Mouse (Mus musculus) neural tube, embryonic 12.5 days (tissue): ENCODE results near the gene Zfp428. TPM values are rescaled to one million over a fixed set of nuclear protein-coding genes. Genes with fewer than 3 reads are reported as not detected.

Experiments
- ATAC-seq: fragments of 200-750 bp; cut with Nextera tagmentation; 2 replicates; pipeline ENCODE4 v1.8.0; 2017; ENCODE audit warnings: low read depth, mild to moderate bottlenecking, moderate TSS enrichment, moderate library complexity; ENCODE audit not compliant: low FRiP score
- H3K27ac ChIP-seq: fragments of 300-500 bp; sonication (generic); 2 replicates; pipeline ENCODE4 v1.5.1; 2016
- H3K27me3 ChIP-seq: fragments of 300-500 bp; sonication (generic); replicated peaks from 2 replicates; pipeline ENCODE4 v1.6.1; 2016; ENCODE audit warnings: mild to moderate bottlenecking
- H3K36me3 ChIP-seq: fragments of 300-500 bp; sonication (generic); 2 replicates; pipeline ENCODE4 v1.6.1; 2016; ENCODE audit warnings: mild to moderate bottlenecking
- H3K4me1 ChIP-seq: fragments of 300-500 bp; sonication (generic); 2 replicates; pipeline ENCODE4 v1.6.1; 2016
- H3K4me2 ChIP-seq: fragments of 300-500 bp; sonication (generic); replicated peaks from 2 replicates; pipeline ENCODE4 v1.6.1; 2016; ENCODE audit warnings: mild to moderate bottlenecking
- H3K4me3 ChIP-seq: fragments of 300-500 bp; sonication (generic); 2 replicates; pipeline ENCODE4 v1.5.1; 2016
- H3K9ac ChIP-seq: fragments of 300-500 bp; sonication (generic); 2 replicates; pipeline ENCODE4 v1.6.1; 2016; ENCODE audit warnings: mild to moderate bottlenecking
- H3K9me3 ChIP-seq: fragments of 300-500 bp; sonication (generic); 2 replicates; pipeline ENCODE4 v1.6.1; 2016; ENCODE audit warnings: mild to moderate bottlenecking
- WGBS: fragments of 180-500 bp; shearing (Covaris S2); methylation state at CpG from one replicate; pipeline ENCODE4 v1.1.7; 2016; 5-methylcytosine and 5-hydroxymethylcytosine counted together
- polyA plus RNA-seq: library from polyadenylated mRNA; unstranded; fragments of >200 nt; fragmentation: Nextera tagmentation; extraction: Ambion mirVana; gene quantifications from 2 replicates; pipeline ENCODE4 v1.2.1, GENCODE M21; 2016

The Zfp428 gene
- 172 and 176 TPM in 2 replicates for polyA plus RNA-seq

GRCm38 (mm10) chr7:24506838-24507725 is at the start of gene Zfp428:
Zfp428 (plus strand) TSS chr7:24507006.
- Histone ChIP-seq H3K27ac (peak within 1 kb of the TSS; percentile 100), H3K9ac (peak within 1 kb of the TSS; percentile 95), H3K9me3 (no peaks in the 10 kb centered on the region), H3K4me3 (peak within 1 kb of the TSS; percentile 55), H3K36me3 (peaks cover 28% of the 10 kb centered on the region), H3K4me1 (peaks cover 35% of the 10 kb centered on the region), H3K4me2 (peak within 1 kb of the TSS; percentile 79), H3K27me3 (no peaks in the 10 kb centered on the region)
- under 1% methylated on average over 84 of the region's 84 CpGs for WGBS
- ATAC-seq: peak; percentile 90

- H3K27ac ChIP-seq: no peak overlapping the region
- H3K9me3 ChIP-seq: no peaks in the 10 kb centered on the region
- no peaks in the 10 kb centered on the region for H3K27me3 ChIP-seq
- no peak for ATAC-seq
- H3K4me1 ChIP-seq: peaks cover 7% of the 10 kb centered on the region
- 68% methylated on average over 10 of the region's 10 CpGs for WGBS
- no peak overlapping the region for H3K4me3 ChIP-seq
- no peaks in the 10 kb centered on the region for H3K36me3 ChIP-seq
- no peak overlapping the region for H3K4me2 ChIP-seq
- no peak overlapping the region for H3K9ac ChIP-seq
Measured at GRCm38 (mm10) chr7:24457726-24458370, 49.0 kb upstream of the Zfp428 start.

GRCm38 (mm10) chr7:24459440-24459839 is 47.4 kb upstream of the Zfp428 start:
- Histone ChIP-seq H3K27me3 (no peaks in the 10 kb centered on the region), H3K9ac (no peak overlapping the region), H3K4me2 (no peak overlapping the region), H3K4me3 (no peak overlapping the region), H3K27ac (no peak overlapping the region), H3K4me1 (peaks cover 11% of the 10 kb centered on the region), H3K9me3 (no peaks in the 10 kb centered on the region), H3K36me3 (no peaks in the 10 kb centered on the region)
- 85% methylated on average over 5 of the region's 5 CpGs for WGBS
- ATAC-seq: no peak

GRCm38 (mm10) chr7:24459843-24460242 is 47.0 kb upstream of the Zfp428 start:
- no peaks in the 10 kb centered on the region for H3K27me3 ChIP-seq
- ATAC-seq: no peak
- no peaks in the 10 kb centered on the region for H3K9me3 ChIP-seq
- H3K4me2 ChIP-seq: no peak overlapping the region
- H3K27ac ChIP-seq: no peak overlapping the region
- H3K9ac ChIP-seq: no peak overlapping the region
- no peak overlapping the region for H3K4me3 ChIP-seq
- no peaks in the 10 kb centered on the region for H3K36me3 ChIP-seq
- WGBS: 58% methylated on average over 3 of the region's 3 CpGs
- H3K4me1 ChIP-seq: peaks cover 11% of the 10 kb centered on the region

GRCm38 (mm10) chr7:24461376-24462051 is 45.3 kb upstream of the Zfp428 start:
- Histone ChIP-seq H3K27ac (no peak overlapping the region), H3K9ac (no peak overlapping the region), H3K4me2 (no peak overlapping the region), H3K27me3 (no peaks in the 10 kb centered on the region), H3K36me3 (no peaks in the 10 kb centered on the region), H3K4me1 (peaks cover 11% of the 10 kb centered on the region), H3K4me3 (no peak overlapping the region), H3K9me3 (no peaks in the 10 kb centered on the region)
- no peak for ATAC-seq
- WGBS: 68% methylated on average over 14 of the region's 14 CpGs

- Histone ChIP-seq H3K27ac (no peak within 1 kb of the TSS), H3K9me3 (no peaks in the 10 kb centered on the region), H3K27me3 (no peaks in the 10 kb centered on the region), H3K4me1 (peaks cover 11% of the 10 kb centered on the region), H3K36me3 (no peaks in the 10 kb centered on the region), H3K4me3 (no peak within 1 kb of the TSS), H3K9ac (no peak within 1 kb of the TSS), H3K4me2 (peak within 1 kb of the TSS; percentile 42)
- WGBS: 9% methylated on average over 27 of the region's 27 CpGs
- peak; percentile 63 for ATAC-seq
Measured at GRCm38 (mm10) chr7:24462388-24463319, 44.2 kb upstream of the Zfp428 start, which contains the start of gene Plaur. Plaur (plus strand) TSS chr7:24462484.

GRCm38 (mm10) chr7:24466835-24467234 is 40.0 kb upstream of the Zfp428 start:
- Histone ChIP-seq H3K4me3 (no peak overlapping the region), H3K9me3 (0 out of 2 replicates have a peak, but pooled peaks cover 3% of the 10 kb centered on the region), H3K9ac (no peak overlapping the region), H3K36me3 (no peaks in the 10 kb centered on the region), H3K27ac (no peak overlapping the region), H3K4me1 (peaks cover 11% of the 10 kb centered on the region), H3K27me3 (no peaks in the 10 kb centered on the region), H3K4me2 (no peak overlapping the region)
- no peak for ATAC-seq
- WGBS: 93% methylated on average over 6 of the region's 6 CpGs

GRCm38 (mm10) chr7:24467886-24468285 is 38.9 kb upstream of the Zfp428 start:
- H3K27me3 ChIP-seq: no peaks in the 10 kb centered on the region
- no peak for ATAC-seq
- H3K36me3 ChIP-seq: no peaks in the 10 kb centered on the region
- H3K4me2 ChIP-seq: no peak overlapping the region
- H3K4me3 ChIP-seq: no peak overlapping the region
- peaks cover 4% of the 10 kb centered on the region; the same call in 1 of the 2 replicates for H3K4me1 ChIP-seq
- WGBS: 83% methylated on average over 5 of the region's 5 CpGs
- H3K27ac ChIP-seq: no peak overlapping the region
- H3K9me3 ChIP-seq: 0 out of 2 replicates have a peak, but pooled peaks cover 3% of the 10 kb centered on the region
- no peak overlapping the region for H3K9ac ChIP-seq

GRCm38 (mm10) chr7:24469126-24469525 is 37.7 kb upstream of the Zfp428 start:
- ATAC-seq: no peak
- 81% methylated on average over 3 of the region's 3 CpGs for WGBS
- H3K9ac ChIP-seq: no peak overlapping the region

GRCm38 (mm10) chr7:24470356-24470755 is 36.5 kb upstream of the Zfp428 start:
- ATAC-seq: no peak
- Histone ChIP-seq H3K4me1 (no peaks in the 10 kb centered on the region), H3K27me3 (no peaks in the 10 kb centered on the region), H3K36me3 (no peaks in the 10 kb centered on the region), H3K27ac (no peak overlapping the region), H3K4me2 (no peak overlapping the region), H3K9me3 (0 out of 2 replicates have a peak, but pooled peaks cover 3% of the 10 kb centered on the region), H3K4me3 (no peak overlapping the region), H3K9ac (no peak overlapping the region)
- 96% methylated on average over 7 of the region's 7 CpGs for WGBS

More at GRCm38 (mm10) chr7:24469126-24469525, 37.7 kb upstream of the Zfp428 start:
- no peak overlapping the region for H3K4me2 ChIP-seq
- H3K4me1 ChIP-seq: no peaks in the 10 kb centered on the region
- no peak overlapping the region for H3K27ac ChIP-seq
- H3K27me3 ChIP-seq: no peaks in the 10 kb centered on the region
- H3K9me3 ChIP-seq: 0 out of 2 replicates have a peak, but pooled peaks cover 3% of the 10 kb centered on the region
- H3K36me3 ChIP-seq: no peaks in the 10 kb centered on the region
- no peak overlapping the region for H3K4me3 ChIP-seq

GRCm38 (mm10) chr7:24472442-24472841 is 34.4 kb upstream of the Zfp428 start:
- no peak for ATAC-seq
- Histone ChIP-seq H3K4me2 (no peak overlapping the region), H3K9ac (no peak overlapping the region), H3K36me3 (no peaks in the 10 kb centered on the region), H3K4me3 (no peak overlapping the region), H3K27me3 (no peaks in the 10 kb centered on the region), H3K27ac (no peak overlapping the region), H3K4me1 (no peaks in the 10 kb centered on the region), H3K9me3 (0 out of 2 replicates have a peak, but pooled peaks cover 3% of the 10 kb centered on the region)
- WGBS: 81% methylated on average over 6 of the region's 6 CpGs
